Mouse (Mus musculus): ENCODE data around the gene Atg7. TPM values are rescaled to one million over a fixed set of nuclear protein-coding genes. Genes with fewer than 3 reads are reported as not detected.

Gene Atg7
- polyA plus RNA-seq, 1 experiment, result 14.7 TPM

DNA sequence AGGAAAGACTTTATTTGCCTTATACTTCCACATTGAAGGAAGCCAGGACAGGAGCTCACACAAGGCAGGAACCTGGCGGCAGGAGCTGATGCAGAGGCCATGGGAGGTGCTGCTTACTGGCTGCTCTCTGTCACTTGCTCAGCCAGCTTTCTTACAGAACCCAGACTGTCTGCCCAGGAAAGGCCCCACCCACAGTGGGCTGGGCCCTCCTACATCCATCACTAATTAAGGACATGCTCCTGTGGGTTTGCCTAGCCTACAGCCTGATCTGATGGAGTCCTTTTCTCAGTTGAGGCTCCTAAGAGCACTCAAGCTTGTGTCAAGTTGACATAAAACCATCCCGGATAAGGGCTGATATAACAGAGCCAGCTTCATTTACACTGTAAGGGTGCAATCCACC lies 211.5 kb downstream of the Atg7 start:
- no peak overlapping the region for H3K4me3 ChIP-seq (ENCODE audit: insufficient read depth, poor library complexity, severe bottlenecking)
- H3K27me3 ChIP-seq (ENCODE audit: control insufficient read depth, insufficient read depth, insufficient read length), result no peaks in the 10 kb centered on the region
- H3K36me3 ChIP-seq (ENCODE audit: control insufficient read depth, insufficient read depth), result peaks cover 3% of the 10 kb centered on the region
- TF ChIP-seq FOSL1 (IDR thresholded peaks at IDR 0.05; ENCODE audit: insufficient read depth, low read length, poor library complexity, severe bottlenecking) (no peak), MYOD1 (IDR thresholded peaks at IDR 0.05; ENCODE audit: control insufficient read depth, insufficient read length, low read depth) (no peak), MAX (IDR thresholded peaks at IDR 0.05) (no peak), CEBPB (IDR thresholded peaks at IDR 0.05; ENCODE audit: low read depth) (no peak), MYOG (IDR thresholded peaks at IDR 0.05; ENCODE audit: control insufficient read depth, extremely low read depth, insufficient read length) (no peak), CTCF (IDR thresholded peaks at IDR 0.05; ENCODE audit: control insufficient read depth, insufficient read depth, insufficient read length) (no peak), USF1 (IDR thresholded peaks at IDR 0.05; ENCODE audit: low read depth) (no peak)
- no peaks in the 10 kb centered on the region for H3K79me3 ChIP-seq (ENCODE audit: low read depth)
- H3ac ChIP-seq (ENCODE audit: control insufficient read depth, insufficient read length, low read depth), result no peak overlapping the region
- no peaks in the 10 kb centered on the region for H3K79me2 ChIP-seq (ENCODE audit: control insufficient read depth, insufficient read depth)

DNA sequence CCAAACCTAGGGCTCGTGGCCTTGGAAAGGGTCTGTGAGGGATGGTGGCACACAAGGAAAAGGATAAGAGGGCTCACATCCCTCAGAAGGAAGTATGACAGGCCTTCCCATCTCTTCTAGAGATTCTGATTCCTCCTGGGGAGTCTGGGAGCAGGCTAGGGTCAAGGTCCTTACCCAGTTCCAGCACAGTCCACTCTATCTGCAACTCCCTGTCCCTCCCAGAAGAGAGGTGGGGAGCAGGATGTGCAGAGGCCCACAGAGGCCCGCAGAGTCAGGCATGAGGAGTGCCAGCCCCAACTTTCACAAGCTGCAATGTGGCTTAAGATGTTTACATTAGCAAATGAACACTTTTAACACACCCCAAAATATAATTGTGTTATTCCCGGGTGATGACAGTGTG lies 212.7 kb downstream of the Atg7 start:
- Histone ChIP-seq H3K27me3 (ENCODE audit: control insufficient read depth, insufficient read depth, insufficient read length) (no peaks in the 10 kb centered on the region), H3ac (ENCODE audit: control insufficient read depth, insufficient read length, low read depth) (no peak overlapping the region), H3K79me3 (ENCODE audit: low read depth) (no peaks in the 10 kb centered on the region), H3K79me2 (ENCODE audit: control insufficient read depth, insufficient read depth) (no peaks in the 10 kb centered on the region), H3K4me3 (ENCODE audit: insufficient read depth, poor library complexity, severe bottlenecking) (no peak overlapping the region), H3K36me3 (ENCODE audit: control insufficient read depth, insufficient read depth) (peaks cover 14% of the 10 kb centered on the region)
- TF ChIP-seq MYOD1 (IDR thresholded peaks at IDR 0.05; ENCODE audit: control insufficient read depth, insufficient read length, low read depth), result no peak
- TF ChIP-seq USF1 (IDR thresholded peaks at IDR 0.05; ENCODE audit: low read depth), result no peak
- TF ChIP-seq FOSL1 (IDR thresholded peaks at IDR 0.05; ENCODE audit: insufficient read depth, low read length, poor library complexity, severe bottlenecking), result no peak
- no peak for TF ChIP-seq MYOG (IDR thresholded peaks at IDR 0.05; ENCODE audit: control insufficient read depth, extremely low read depth, insufficient read length)
- no peak for TF ChIP-seq MAX (IDR thresholded peaks at IDR 0.05)

DNA sequence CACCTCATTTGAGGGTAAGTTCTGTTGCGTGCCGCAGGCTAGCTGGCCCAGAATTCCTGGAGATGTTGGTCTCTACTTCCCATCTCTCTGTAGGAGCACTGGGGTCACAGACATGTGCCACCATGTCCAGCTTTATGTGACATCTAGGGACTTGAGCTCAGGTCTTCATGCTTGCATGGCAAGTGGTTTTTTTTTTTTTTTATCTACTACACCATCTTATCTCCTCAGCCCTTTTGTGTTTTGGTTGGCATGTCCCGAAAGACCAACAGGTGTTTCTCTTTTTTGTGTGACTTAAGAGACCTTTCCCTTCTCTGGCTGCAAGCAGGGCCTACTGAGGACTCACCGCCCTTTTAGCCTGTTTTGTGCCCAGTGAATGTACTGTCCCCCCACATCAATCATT lies 213.6 kb downstream of the Atg7 start:
- H3K27me3 ChIP-seq (ENCODE audit: control insufficient read depth, insufficient read depth, insufficient read length), result no peaks in the 10 kb centered on the region

DNA sequence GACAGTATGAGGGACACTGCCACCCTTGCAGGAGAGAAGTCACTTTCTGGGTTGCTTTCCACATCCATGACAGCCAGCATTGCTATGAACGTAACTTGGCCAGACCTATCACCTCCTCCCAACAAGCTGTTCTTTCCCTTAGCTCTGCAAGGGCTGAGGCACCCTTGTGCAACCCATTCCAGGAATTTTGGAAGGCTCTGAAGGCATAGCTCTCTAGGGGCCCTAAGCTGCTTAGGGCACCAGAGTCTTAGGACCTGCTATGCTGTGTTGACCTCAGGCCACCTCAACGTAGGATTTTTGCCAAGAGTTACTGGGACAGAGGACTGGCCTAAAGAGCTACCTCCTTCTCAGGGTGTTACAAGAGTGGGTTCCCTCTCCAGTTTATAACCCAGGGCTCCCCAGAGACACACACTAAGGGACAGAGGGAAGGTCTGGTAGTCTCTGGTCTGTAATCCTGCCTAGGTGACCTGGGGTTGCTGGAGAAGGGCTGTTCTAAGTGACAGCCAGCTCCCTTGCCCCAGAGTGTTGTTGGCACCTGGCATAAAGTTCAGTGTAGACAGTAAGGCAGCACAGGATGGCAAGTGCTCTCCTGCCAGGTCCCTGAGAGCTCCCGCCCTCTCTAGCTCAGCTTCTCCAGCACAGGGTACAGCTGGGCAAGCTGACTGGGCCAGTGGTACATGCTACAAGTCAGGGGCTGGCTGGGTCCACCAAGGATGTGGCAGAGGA lies 215.3 kb downstream of the Atg7 start:
- Histone ChIP-seq H3K79me2 (ENCODE audit: control insufficient read depth, insufficient read depth) (peaks cover 7% of the 10 kb centered on the region), H3K4me3 (ENCODE audit: insufficient read depth, poor library complexity, severe bottlenecking) (no peak overlapping the region), H3K79me3 (ENCODE audit: low read depth) (peaks cover 5% of the 10 kb centered on the region), H3K27me3 (ENCODE audit: control insufficient read depth, insufficient read depth, insufficient read length) (no peaks in the 10 kb centered on the region), H3K36me3 (ENCODE audit: control insufficient read depth, insufficient read depth) (peaks cover 23% of the 10 kb centered on the region), H3ac (ENCODE audit: control insufficient read depth, insufficient read length, low read depth) (no peak overlapping the region)
- TF ChIP-seq MYOD1 (IDR thresholded peaks at IDR 0.05; ENCODE audit: control insufficient read depth, insufficient read length, low read depth), result no peak
- no peak for TF ChIP-seq FOSL1 (IDR thresholded peaks at IDR 0.05; ENCODE audit: insufficient read depth, low read length, poor library complexity, severe bottlenecking)
- no peak for TF ChIP-seq MYOG (IDR thresholded peaks at IDR 0.05; ENCODE audit: control insufficient read depth, extremely low read depth, insufficient read length)
- TF ChIP-seq MAX (IDR thresholded peaks at IDR 0.05), result no peak
- TF ChIP-seq CEBPB (IDR thresholded peaks at IDR 0.05; ENCODE audit: low read depth), result no peak
- no peak for TF ChIP-seq USF1 (IDR thresholded peaks at IDR 0.05; ENCODE audit: low read depth)
- TF ChIP-seq CTCF (IDR thresholded peaks at IDR 0.05; ENCODE audit: control insufficient read depth, insufficient read depth, insufficient read length), result no peak

More for the DNA sequence above, 213.6 kb downstream of the Atg7 start:
- Histone ChIP-seq H3K4me3 (ENCODE audit: insufficient read depth, poor library complexity, severe bottlenecking) (no peak overlapping the region), H3K36me3 (ENCODE audit: control insufficient read depth, insufficient read depth) (peaks cover 16% of the 10 kb centered on the region), H3ac (ENCODE audit: control insufficient read depth, insufficient read length, low read depth) (no peak overlapping the region), H3K79me2 (ENCODE audit: control insufficient read depth, insufficient read depth) (no peaks in the 10 kb centered on the region), H3K79me3 (ENCODE audit: low read depth) (no peaks in the 10 kb centered on the region)
- TF ChIP-seq MAX (IDR thresholded peaks at IDR 0.05), result no peak
- TF ChIP-seq MYOG (IDR thresholded peaks at IDR 0.05; ENCODE audit: control insufficient read depth, extremely low read depth, insufficient read length), result no peak
- no peak for TF ChIP-seq CEBPB (IDR thresholded peaks at IDR 0.05; ENCODE audit: low read depth)
- no peak for TF ChIP-seq USF1 (IDR thresholded peaks at IDR 0.05; ENCODE audit: low read depth)
- TF ChIP-seq MYOD1 (IDR thresholded peaks at IDR 0.05; ENCODE audit: control insufficient read depth, insufficient read length, low read depth), result no peak
- no peak for TF ChIP-seq FOSL1 (IDR thresholded peaks at IDR 0.05; ENCODE audit: insufficient read depth, low read length, poor library complexity, severe bottlenecking)
- no peak for TF ChIP-seq CTCF (IDR thresholded peaks at IDR 0.05; ENCODE audit: control insufficient read depth, insufficient read depth, insufficient read length)

DNA sequence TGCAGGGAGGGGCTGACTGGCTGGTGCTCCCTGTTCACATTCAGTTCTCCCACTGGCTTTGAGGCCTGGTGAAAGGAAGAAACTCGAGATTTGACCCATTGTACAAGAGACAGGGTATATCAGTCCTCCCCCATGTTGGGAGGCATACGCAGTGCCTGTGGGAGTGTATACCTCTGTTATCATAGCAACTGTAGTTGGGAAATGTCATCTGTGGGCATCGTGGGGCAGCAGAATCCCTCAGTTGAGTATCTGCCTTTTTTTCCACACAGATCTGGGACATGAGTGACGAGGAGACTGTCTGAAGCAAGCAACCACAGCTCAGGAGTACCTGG lies 215.8 kb downstream of the Atg7 start:
- TF ChIP-seq MYOG (IDR thresholded peaks at IDR 0.05; ENCODE audit: control insufficient read depth, extremely low read depth, insufficient read length) (no peak), CEBPB (IDR thresholded peaks at IDR 0.05; ENCODE audit: low read depth) (no peak), CTCF (IDR thresholded peaks at IDR 0.05; ENCODE audit: control insufficient read depth, insufficient read depth, insufficient read length) (no peak), MAX (IDR thresholded peaks at IDR 0.05) (no peak), MYOD1 (IDR thresholded peaks at IDR 0.05; ENCODE audit: control insufficient read depth, insufficient read length, low read depth) (no peak), USF1 (IDR thresholded peaks at IDR 0.05; ENCODE audit: low read depth) (no peak), FOSL1 (IDR thresholded peaks at IDR 0.05; ENCODE audit: insufficient read depth, low read length, poor library complexity, severe bottlenecking) (no peak)
- H3K27me3 ChIP-seq (ENCODE audit: control insufficient read depth, insufficient read depth, insufficient read length), result no peaks in the 10 kb centered on the region
- H3K79me2 ChIP-seq (ENCODE audit: control insufficient read depth, insufficient read depth), result peaks cover 12% of the 10 kb centered on the region
- no peak overlapping the region for H3K4me3 ChIP-seq (ENCODE audit: insufficient read depth, poor library complexity, severe bottlenecking)
- H3K36me3 ChIP-seq (ENCODE audit: control insufficient read depth, insufficient read depth), result peaks cover 28% of the 10 kb centered on the region
- H3ac ChIP-seq (ENCODE audit: control insufficient read depth, insufficient read length, low read depth), result no peak overlapping the region
- H3K79me3 ChIP-seq (ENCODE audit: low read depth), result peaks cover 8% of the 10 kb centered on the region

Data from C2C12 (cell line).